Mouse (Mus musculus) CD8-positive naive resting alpha-beta T cell, adult 2 months (primary cell): Measurements from ENCODE around the gene Lancl1.

Source experiments
- DNase-seq, 2 experiments: peaks; one replicate each; pipeline ENCODE4 v3.0.0; 2022; ENCODE audit warnings: low read depth in 2 of 2, low spot score in 2 of 2

Lancl1 gene

GRCm38 (mm10) chr1:67038246-67038987 lies at the start of gene Lancl1:
Lancl1 (minus strand) TSS chr1:67038872.
- DNase-seq, result peak; percentile 86 to 87

- no peak for DNase-seq
Observed at GRCm38 (mm10) chr1:67079146-67079545, 40.5 kb upstream of the Lancl1 start.

- DNase-seq, result no peak
Observed at GRCm38 (mm10) chr1:67078666-67079065, 40.0 kb upstream of the Lancl1 start.

DNA sequence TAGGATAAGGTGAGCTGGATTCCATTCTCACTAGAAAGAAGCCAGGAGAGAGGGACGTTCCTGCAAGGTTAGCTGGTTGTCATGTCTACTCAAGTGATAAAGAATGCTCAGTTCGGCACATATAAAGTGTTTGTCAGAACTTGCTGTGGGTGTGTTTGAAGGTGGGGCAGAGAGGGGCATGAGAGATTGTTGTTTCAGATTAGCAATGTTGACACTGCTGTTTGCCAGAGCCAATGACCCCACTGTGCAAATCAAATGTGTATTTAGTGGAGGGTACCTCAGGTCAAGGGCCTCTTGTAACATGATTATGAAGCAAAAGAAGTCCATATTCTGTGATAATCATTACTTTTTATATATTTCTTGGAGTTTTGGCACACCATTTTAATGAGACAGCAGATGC lies 39.1 kb upstream of the Lancl1 start:
- no peak for DNase-seq

GRCm38 (mm10) chr1:67067561-67067960 lies 28.9 kb upstream of the Lancl1 start:
- no peak for DNase-seq

DNA sequence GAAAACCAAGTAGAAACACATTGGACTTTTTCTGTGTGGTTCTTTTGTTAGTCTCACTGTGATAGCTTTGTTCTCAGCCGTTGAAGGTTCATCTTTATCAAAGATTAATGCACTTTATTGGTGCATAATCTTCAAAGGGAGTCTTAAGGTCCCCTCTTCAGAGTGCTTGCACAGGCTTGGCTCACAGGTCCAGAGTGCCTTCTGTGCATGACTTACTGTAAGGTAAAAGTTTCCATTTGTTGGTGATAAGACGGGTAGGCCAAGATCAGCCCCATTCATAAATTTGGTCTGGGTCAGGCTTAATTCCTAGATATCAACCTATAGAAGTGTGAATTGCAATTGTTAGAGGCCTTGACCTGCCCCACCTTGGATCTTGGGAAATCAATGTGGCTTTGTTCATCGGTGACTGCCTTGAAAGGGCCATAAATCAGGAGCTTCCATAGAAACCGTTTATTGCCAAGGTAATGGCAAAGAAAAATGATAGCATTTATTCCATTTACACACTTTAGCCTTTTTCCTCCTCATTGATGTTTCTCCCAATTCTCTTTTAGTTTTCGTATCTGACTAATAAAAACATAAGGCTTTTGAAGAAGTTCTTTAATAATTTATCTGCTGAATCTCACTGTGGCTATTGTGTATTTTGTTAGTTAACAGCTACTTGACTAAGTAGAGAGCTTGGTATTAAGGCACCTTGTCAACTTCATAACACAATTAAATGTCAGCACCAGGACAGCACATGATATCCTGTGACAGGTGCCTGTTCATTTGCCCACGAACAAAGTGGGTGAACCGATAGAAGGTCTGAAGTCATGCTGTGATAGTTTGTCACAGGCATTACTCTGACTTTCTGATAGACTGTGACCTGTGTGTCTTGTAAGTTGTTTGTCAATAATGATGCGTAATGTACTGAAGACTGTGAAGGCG lies 26.9 kb upstream of the Lancl1 start:
- no peak for DNase-seq

DNA sequence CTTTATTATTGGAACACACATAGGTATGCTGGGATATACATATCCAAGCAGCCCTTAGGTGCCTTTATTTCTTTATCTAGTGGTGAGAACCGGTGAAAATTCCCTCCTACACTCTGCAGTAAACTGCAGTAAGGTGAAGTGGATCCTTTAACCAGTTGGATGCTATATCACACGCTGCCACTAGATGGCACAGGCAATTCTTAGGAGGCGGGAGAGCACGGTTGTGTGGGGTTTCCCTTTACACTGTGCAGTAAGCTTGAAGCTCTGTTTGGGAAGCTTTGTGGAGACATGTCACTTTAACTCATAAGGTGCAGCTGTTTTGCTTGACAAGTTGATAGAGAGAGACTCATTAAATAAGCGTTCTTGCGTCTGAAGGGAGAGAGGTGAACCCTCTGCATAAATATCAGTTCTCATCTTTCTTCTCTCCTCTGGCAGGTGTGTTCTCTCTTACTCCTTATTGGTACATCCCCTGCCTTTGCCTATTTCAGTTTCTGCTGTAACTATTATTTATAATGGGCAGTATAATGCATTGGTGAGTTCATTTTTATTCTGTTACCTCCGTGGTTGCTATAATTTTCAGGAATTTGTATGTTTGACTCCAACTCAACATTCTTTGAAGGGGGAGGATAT lies 22.9 kb upstream of the Lancl1 start:
- DNase-seq, result peak; percentile 18 to 49

GRCm38 (mm10) chr1:67055816-67056215 lies 17.1 kb upstream of the Lancl1 start:
- DNase-seq, result no peak

GRCm38 (mm10) chr1:67052721-67053120 lies 14.0 kb upstream of the Lancl1 start:
- DNase-seq, result no peak

DNA sequence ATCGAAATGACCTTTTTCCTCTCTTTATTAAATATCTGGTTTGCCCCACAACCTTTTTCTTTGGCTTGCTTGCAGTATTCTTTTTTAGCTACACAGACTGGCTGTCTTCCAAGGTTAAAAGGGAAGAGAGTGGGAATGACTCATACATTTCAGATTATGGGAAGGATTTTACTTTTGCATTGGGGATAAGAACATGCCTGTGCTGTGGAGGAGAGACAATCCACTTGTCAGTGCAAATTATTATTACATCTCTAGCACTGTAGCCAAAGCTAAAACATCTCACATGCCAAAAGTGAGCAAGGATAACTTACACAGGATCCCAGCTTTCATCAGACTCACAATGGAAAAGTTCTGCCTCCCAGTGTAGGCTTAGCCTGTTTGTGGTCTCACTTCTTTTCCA lies 10.9 kb upstream of the Lancl1 start:
- no peak for DNase-seq

- no peak for DNase-seq
Observed at GRCm38 (mm10) chr1:67048696-67049095, 10.0 kb upstream of the Lancl1 start.

- DNase-seq, result no peak
Observed at GRCm38 (mm10) chr1:67045100-67045499, 6.4 kb upstream of the Lancl1 start.

GRCm38 (mm10) chr1:67042583-67042982 lies 3.9 kb upstream of the Lancl1 start:
- DNase-seq, result no peak

DNA sequence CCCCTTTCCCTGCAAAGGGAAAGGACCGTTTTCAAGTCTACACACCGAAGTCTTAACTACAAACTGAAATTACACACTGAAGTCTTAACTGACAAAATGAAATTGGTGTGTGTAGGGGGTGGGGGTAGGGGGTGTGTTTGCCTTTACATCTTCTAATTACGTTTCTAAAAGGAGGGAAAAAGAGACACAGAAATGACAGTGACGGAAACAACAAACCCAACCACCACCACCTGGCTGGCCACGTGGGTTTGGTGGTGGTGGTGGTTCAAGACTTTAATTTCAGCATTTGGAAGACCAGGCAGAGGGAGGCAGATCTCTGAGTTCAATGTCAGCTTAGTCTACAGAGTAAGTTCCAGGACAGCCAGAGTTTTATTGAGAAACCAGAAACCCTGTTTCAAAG lies 411 bp upstream of the Lancl1 start:
- no peak for DNase-seq

- DNase-seq, result no peak
Observed at GRCm38 (mm10) chr1:67037198-67037597, 1.5 kb downstream of the Lancl1 start.

GRCm38 (mm10) chr1:67033278-67033677 lies 5.4 kb downstream of the Lancl1 start:
- DNase-seq, result no peak

- DNase-seq, result no peak
Observed at GRCm38 (mm10) chr1:67026927-67027511, 11.7 kb downstream of the Lancl1 start.

DNA sequence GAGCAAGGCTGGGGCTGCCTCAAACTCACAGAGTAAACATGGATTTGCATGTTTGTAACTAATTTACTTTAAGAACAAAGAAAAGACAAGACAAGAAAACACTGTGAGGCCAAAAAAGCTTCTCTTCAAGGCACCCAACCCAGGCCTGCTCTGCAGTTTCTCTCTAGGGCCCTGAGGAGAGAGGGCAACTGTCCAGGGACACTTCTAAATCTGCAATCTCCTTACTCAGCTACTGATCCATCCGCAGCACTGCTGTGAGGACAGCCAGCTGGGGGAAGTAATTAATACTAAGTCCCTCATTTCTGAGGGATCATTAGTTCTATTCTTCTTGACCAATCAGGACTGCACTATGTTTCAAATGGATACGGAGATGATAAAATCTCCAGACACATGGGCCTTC lies 12.5 kb downstream of the Lancl1 start:
- DNase-seq, result no peak

GRCm38 (mm10) chr1:67022767-67023166 lies 15.9 kb downstream of the Lancl1 start:
- DNase-seq, result no peak

DNA sequence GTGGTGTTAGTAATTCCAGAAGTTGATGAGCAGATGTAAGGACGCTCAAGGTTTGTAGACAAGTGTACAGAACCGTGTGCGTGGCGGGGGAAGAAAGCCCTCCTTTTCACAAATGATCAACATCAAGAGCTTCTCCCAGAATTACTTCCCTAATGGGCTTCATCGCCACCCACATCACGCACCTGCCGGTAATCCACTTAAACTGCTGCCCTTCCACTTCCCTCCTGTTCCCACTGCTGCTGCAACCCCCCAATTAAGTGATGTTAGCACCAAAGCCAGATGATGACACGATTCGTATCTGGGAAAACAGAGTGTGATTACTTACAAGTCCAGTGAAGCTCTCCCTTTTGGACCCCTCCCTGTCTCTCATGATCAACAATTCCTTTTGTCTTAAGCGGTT lies 16.6 kb downstream of the Lancl1 start:
- no peak for DNase-seq

GRCm38 (mm10) chr1:67020637-67021161 lies 18.0 kb downstream of the Lancl1 start:
- DNase-seq, result no peak
